Mouse (Mus musculus): ENCODE results near the gene Itpripl2.

DNA sequence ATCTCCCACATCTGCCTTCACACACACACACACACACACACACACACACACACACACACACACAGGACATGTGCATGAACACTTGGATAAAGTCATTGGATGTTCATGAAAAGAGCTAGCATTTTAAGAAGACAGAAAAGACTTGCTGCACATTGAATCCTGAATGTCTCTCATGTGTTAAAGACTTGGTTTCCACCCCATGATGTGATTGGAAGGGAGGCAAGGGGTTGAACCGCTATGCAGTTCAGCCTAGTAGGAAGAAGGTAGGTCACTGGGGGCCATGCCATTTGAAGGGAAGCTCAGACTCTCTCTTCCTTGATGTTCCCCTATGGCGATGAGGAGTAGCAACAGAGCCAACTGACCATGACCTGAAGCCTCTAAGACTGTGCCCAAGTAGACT is 9.8 kb downstream of the Itpripl2 start:
- no peak for TF ChIP-seq CTCF (IDR thresholded peaks at IDR 0.05; ENCODE audit: control insufficient read depth, insufficient read depth, insufficient replicate concordance, low read depth, low read length)
- TF ChIP-seq POLR2A (IDR thresholded peaks at IDR 0.05; ENCODE audit: control insufficient read depth, low read depth, low read length) = no peak
